Mouse (Mus musculus) heart, embryonic 14.5 days (tissue): ENCODE measurements at regions not wholly inside any gene's neighbourhood (a gene's known extent, or its start where the extent isn't known, plus 50 kb on each side); places are given as distances from the start of the nearest gene placed in this dataset.
A peak's percentile ranks its signal among the peaks of the same experiment; 100 is the strongest.
"Not testable (repeated sequence)": the region's sequence is repeated elsewhere in the genome, so short reads cannot be mapped to it uniquely, and the experiment has no call there.

Source experiments
- ATAC-seq: fragments of 200-750 bp; cut with Nextera tagmentation; 2 replicates; pipeline ENCODE4 v1.8.0; 2017; ENCODE audit warnings: low read depth, moderate TSS enrichment; ENCODE audit not compliant: insufficient number of reproducible peaks, insufficient read depth, low FRiP score
- H3K27ac ChIP-seq, 2 experiments: fragments of 200-500 bp in 1 of 2; fragments of 300-500 bp in 1 of 2; sonication (generic) in 1 of 2; replicated peaks in 1 of 2; 2 replicates each; pipeline ENCODE4 v1.5.1; 2012 to 2014; ENCODE audit warnings: low read depth in 2 of 2, low read length in 2 of 2, control low read depth in 1 of 2, mild to moderate bottlenecking in 1 of 2, mixed read lengths in 1 of 2; ENCODE audit not compliant: control insufficient read depth in 1 of 2, insufficient read depth in 1 of 2
- H3K27me3 ChIP-seq: fragments of 300-500 bp; sonication (generic); 2 replicates; pipeline ENCODE4 v1.6.1; 2014; ENCODE audit warnings: mild to moderate bottlenecking, low read length, control low read depth; ENCODE audit not compliant: control insufficient read depth, insufficient read depth
- H3K36me3 ChIP-seq: fragments of 300-500 bp; sonication (generic); 2 replicates; pipeline ENCODE4 v1.6.1; 2014; ENCODE audit warnings: mild to moderate bottlenecking, control low read depth, low read length, mixed read lengths; ENCODE audit not compliant: control insufficient read depth, insufficient read depth
- H3K4me1 ChIP-seq, 2 experiments: fragments of 200-500 bp in 1 of 2; fragments of 300-500 bp in 1 of 2; sonication (generic) in 1 of 2; 2 replicates each; pipeline ENCODE4 v1.6.1; 2012 to 2014; ENCODE audit warnings: low read length in 2 of 2, control low read depth in 1 of 2, mixed read lengths in 1 of 2; ENCODE audit not compliant: control insufficient read depth in 2 of 2, insufficient read depth in 2 of 2
- H3K4me2 ChIP-seq: fragments of 300-500 bp; sonication (generic); 2 replicates; pipeline ENCODE4 v1.6.1; 2014; ENCODE audit warnings: mild to moderate bottlenecking, low read length
- H3K4me3 ChIP-seq, 2 experiments: fragments of 200-500 bp in 1 of 2; fragments of 300-500 bp in 1 of 2; sonication (generic) in 1 of 2; 2 replicates each; pipeline ENCODE4 v1.5.1; 2012 to 2014; ENCODE audit warnings: low read length in 2 of 2, mild to moderate bottlenecking in 2 of 2, control low read depth in 1 of 2, low read depth in 1 of 2, moderate library complexity in 1 of 2; ENCODE audit not compliant: control insufficient read depth in 1 of 2, insufficient read depth in 1 of 2
- H3K9ac ChIP-seq: fragments of 300-500 bp; sonication (generic); 2 replicates; pipeline ENCODE4 v1.6.1; 2014; ENCODE audit warnings: mild to moderate bottlenecking, low read length
- H3K9me3 ChIP-seq: fragments of 300-500 bp; sonication (generic); 2 replicates; pipeline ENCODE4 v1.6.1; 2016; ENCODE audit warnings: low read length, control low read depth; ENCODE audit not compliant: control insufficient read depth
- WGBS: fragments of 180-500 bp; shearing (Covaris S2); extraction: QIAGEN DNeasy Blood & Tissue Kit; methylation state at CpG from one replicate; pipeline ENCODE4 v1.1.7; 2014; 5-methylcytosine and 5-hydroxymethylcytosine counted together

GRCm38 (mm10) chr1:128487181-128487580 is 70.0 kb upstream of the Dars start:
- not testable (repeated sequence) for H3K27ac ChIP-seq, H3K4me3 ChIP-seq, H3K4me2 ChIP-seq, ATAC-seq, H3K4me1 ChIP-seq, H3K36me3 ChIP-seq, H3K9me3 ChIP-seq, H3K27me3 ChIP-seq, H3K9ac ChIP-seq
- 77% methylated on average over 2 of the region's 4 CpGs for WGBS

DNA sequence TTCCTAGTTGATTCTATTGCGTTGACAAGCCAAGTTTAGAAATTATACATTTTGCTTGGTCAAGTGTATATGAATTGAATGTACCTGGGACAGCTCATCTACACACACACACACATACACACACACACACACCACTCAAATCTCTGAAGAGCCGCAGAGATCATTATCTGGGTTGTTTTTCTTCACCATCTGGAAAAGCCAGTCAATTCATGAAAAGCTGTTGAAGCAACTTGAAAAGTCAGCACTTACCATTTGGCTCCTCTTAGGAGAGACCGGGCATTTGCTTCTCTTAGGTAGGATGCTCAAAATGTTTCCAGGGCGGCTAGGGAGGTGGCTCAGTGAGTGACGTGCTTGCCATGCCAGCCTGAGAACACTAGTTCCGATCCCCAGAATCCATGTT is 61.2 kb upstream of the Dars start:
- no peaks in the 10 kb centered on the region for H3K36me3 ChIP-seq
- H3K9ac ChIP-seq, result no peak overlapping the region
- no peaks in the 10 kb centered on the region; a peak in 1 of 4 replicates for H3K4me1 ChIP-seq
- ATAC-seq, result no peak
- H3K9me3 ChIP-seq, result no peaks in the 10 kb centered on the region
- 73% methylated on average over 6 of the region's 6 CpGs for WGBS
- no peaks in the 10 kb centered on the region for H3K27me3 ChIP-seq
- no peak overlapping the region for H3K27ac ChIP-seq
- no peak overlapping the region for H3K4me2 ChIP-seq
- no peak overlapping the region for H3K4me3 ChIP-seq

DNA sequence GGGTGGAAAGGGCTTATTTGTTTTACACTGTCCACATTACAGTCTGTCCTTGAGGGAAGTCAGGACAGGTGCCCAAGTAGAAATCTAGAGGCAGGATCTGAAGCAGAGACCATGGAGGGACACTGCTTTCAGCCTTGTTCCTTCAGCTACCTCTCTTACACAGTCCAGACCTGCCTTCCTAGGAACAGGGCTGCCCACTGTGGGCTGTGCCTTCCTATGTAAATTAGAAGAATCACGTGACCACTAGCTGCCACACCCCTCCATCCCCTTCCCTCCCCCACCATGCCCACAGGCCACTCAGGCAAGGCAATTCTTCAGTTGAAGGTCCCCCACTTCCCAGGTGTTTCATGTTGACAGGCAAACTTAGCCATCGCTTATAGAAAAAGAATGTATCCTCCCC is 60.5 kb upstream of the Dars start:
- no peak overlapping the region for H3K27ac ChIP-seq
- ATAC-seq, result no peak
- no peaks in the 10 kb centered on the region for H3K36me3 ChIP-seq
- no peaks in the 10 kb centered on the region for H3K27me3 ChIP-seq
- 72% methylated on average over 2 of the region's 2 CpGs for WGBS
- no peak overlapping the region for H3K9ac ChIP-seq
- H3K4me2 ChIP-seq, result no peak overlapping the region
- peaks cover 0 to 1% of the 10 kb centered on the region in 2 experiments; a peak in 2 of 4 replicates for H3K4me1 ChIP-seq
- no peak overlapping the region for H3K4me3 ChIP-seq
- H3K9me3 ChIP-seq, result no peaks in the 10 kb centered on the region

- Histone ChIP-seq H3K27ac (no peak overlapping the region), H3K4me2 (peak overlapping the region; percentile 73), H3K36me3 (no peaks in the 10 kb centered on the region), H3K4me3 (peak overlapping the region; percentile 21 to 36; a peak in 3 of 4 replicates), H3K27me3 (0 out of 2 replicates have a peak, but pooled peaks cover 5% of the 10 kb centered on the region), H3K9ac (no peak overlapping the region), H3K9me3 (no peaks in the 10 kb centered on the region), H3K4me1 (peaks cover 7% of the 10 kb centered on the region in 2 experiments; a peak in 3 of 4 replicates)
- ATAC-seq, result no peak
- WGBS, result 24% methylated on average over 15 of the region's 15 CpGs
These were observed 55.6 kb upstream of the Dars start for GRCm38 (mm10) chr1:128472713-128473230.

GRCm38 (mm10) chr1:128472022-128472712 is 55.0 kb upstream of the Dars start:
- H3K27me3 ChIP-seq, result 0 out of 2 replicates have a peak, but pooled peaks cover 5% of the 10 kb centered on the region
- H3K36me3 ChIP-seq, result no peaks in the 10 kb centered on the region
- peak overlapping the region; percentile 50 for H3K9ac ChIP-seq
- H3K9me3 ChIP-seq, result no peaks in the 10 kb centered on the region
- ATAC-seq, result peak; percentile 63; the same call in 1 of the 2 replicates
- H3K27ac ChIP-seq, result 0 out of 4 replicates have a peak overlapping the region, but pooled peaks of 1 of the 2 experiments have one; percentile 6
- H3K4me3 ChIP-seq, result peak overlapping the region; percentile 21 to 36
- 3% methylated on average over 20 of the region's 20 CpGs for WGBS
- peaks cover 7% of the 10 kb centered on the region in 2 experiments; a peak in 3 of 4 replicates for H3K4me1 ChIP-seq
- H3K4me2 ChIP-seq, result peak overlapping the region; percentile 73

DNA sequence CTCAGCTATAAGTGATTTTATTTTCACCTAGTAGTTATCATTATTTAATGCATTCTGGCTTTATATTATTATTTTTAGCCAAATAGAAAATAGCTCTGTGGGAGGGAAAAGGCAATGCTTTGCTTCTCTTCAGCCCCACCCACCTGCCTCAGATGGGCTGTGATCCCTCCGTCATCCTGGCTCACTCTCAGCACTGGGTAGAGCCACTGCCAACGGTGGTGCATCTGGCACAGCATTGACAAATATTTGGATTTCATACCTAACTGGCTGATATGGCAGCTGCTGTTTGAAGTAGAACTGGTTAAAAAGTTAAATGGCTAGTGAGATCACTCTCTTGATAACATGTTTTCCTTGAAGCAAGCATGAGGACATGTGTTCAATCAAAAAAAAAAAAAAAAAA is 53.6 kb upstream of the Dars start:
- Histone ChIP-seq H3K27ac (no peak overlapping the region), H3K9ac (no peak overlapping the region), H3K27me3 (0 out of 2 replicates have a peak, but pooled peaks cover 5% of the 10 kb centered on the region), H3K36me3 (no peaks in the 10 kb centered on the region), H3K4me1 (peaks cover 7% of the 10 kb centered on the region in 2 experiments; a peak in 3 of 4 replicates), H3K4me3 (no peak overlapping the region), H3K4me2 (no peak overlapping the region), H3K9me3 (no peaks in the 10 kb centered on the region)
- ATAC-seq, result no peak
- 64% methylated on average over 2 of the region's 2 CpGs for WGBS

- Histone ChIP-seq H3K27me3 (0 out of 2 replicates have a peak, but pooled peaks cover 5% of the 10 kb centered on the region), H3K27ac (no peak overlapping the region), H3K4me1 (peaks cover 7% of the 10 kb centered on the region in 2 experiments; a peak in 3 of 4 replicates), H3K9me3 (no peaks in the 10 kb centered on the region), H3K36me3 (no peaks in the 10 kb centered on the region), H3K4me2 (no peak overlapping the region), H3K4me3 (no peak overlapping the region), H3K9ac (no peak overlapping the region)
- no peak for ATAC-seq
- WGBS, result 87% methylated on average over 7 of the region's 7 CpGs
These were observed 51.9 kb upstream of the Dars start for GRCm38 (mm10) chr1:128469054-128469453.
